Mouse (Mus musculus) CD4-positive helper T cell, adult 2 months (primary cell): ENCODE measurements around the gene Aox1.

Experiments
- DNase-seq: peaks from one replicate; pipeline ENCODE4 v3.0.0-alpha.2; 2012; ENCODE audit warnings: low read depth, missing footprints, low spot score

Gene Aox1

GRCm38 (mm10) chr1:58107066-58107465 is 77.3 kb downstream of the Aox1 start:
- no peak for DNase-seq

- DNase-seq = no peak
Observed at GRCm38 (mm10) chr1:58110241-58110640, 80.5 kb downstream of the Aox1 start.

GRCm38 (mm10) chr1:58111315-58111714 is 81.6 kb downstream of the Aox1 start:
- no peak for DNase-seq

- peak; percentile 6 for DNase-seq
Observed at GRCm38 (mm10) chr1:58112880-58113279, 83.1 kb downstream of the Aox1 start, which contains the start of gene Aox3. Aox3 (plus strand) TSS chr1:58113130.

- DNase-seq = no peak
Observed at GRCm38 (mm10) chr1:58113441-58113840, 83.7 kb downstream of the Aox1 start.

GRCm38 (mm10) chr1:58114021-58114560 is 84.4 kb downstream of the Aox1 start:
- DNase-seq = no peak

- DNase-seq = no peak
Observed at GRCm38 (mm10) chr1:58114666-58115375, 85.1 kb downstream of the Aox1 start.

- no peak for DNase-seq
Observed at GRCm38 (mm10) chr1:58118231-58118630, 88.5 kb downstream of the Aox1 start.

- DNase-seq = no peak
Observed at GRCm38 (mm10) chr1:58124901-58125300, 95.2 kb downstream of the Aox1 start.

GRCm38 (mm10) chr1:58137891-58138290 is 108.2 kb downstream of the Aox1 start:
- no peak for DNase-seq

GRCm38 (mm10) chr1:58138986-58139385 is 109.3 kb downstream of the Aox1 start:
- DNase-seq = no peak

GRCm38 (mm10) chr1:58140607-58141006 is 110.9 kb downstream of the Aox1 start:
- DNase-seq = no peak

GRCm38 (mm10) chr1:58144384-58145069 is 114.8 kb downstream of the Aox1 start:
- DNase-seq = no peak

GRCm38 (mm10) chr1:58146026-58146425 is 116.3 kb downstream of the Aox1 start:
- no peak for DNase-seq

- DNase-seq = no peak
Observed at GRCm38 (mm10) chr1:58147776-58148175, 118.0 kb downstream of the Aox1 start.

GRCm38 (mm10) chr1:58152247-58152646 is 122.5 kb downstream of the Aox1 start:
- DNase-seq = no peak
